Mouse (Mus musculus): ENCODE data around the gene Sdhc.

DNA sequence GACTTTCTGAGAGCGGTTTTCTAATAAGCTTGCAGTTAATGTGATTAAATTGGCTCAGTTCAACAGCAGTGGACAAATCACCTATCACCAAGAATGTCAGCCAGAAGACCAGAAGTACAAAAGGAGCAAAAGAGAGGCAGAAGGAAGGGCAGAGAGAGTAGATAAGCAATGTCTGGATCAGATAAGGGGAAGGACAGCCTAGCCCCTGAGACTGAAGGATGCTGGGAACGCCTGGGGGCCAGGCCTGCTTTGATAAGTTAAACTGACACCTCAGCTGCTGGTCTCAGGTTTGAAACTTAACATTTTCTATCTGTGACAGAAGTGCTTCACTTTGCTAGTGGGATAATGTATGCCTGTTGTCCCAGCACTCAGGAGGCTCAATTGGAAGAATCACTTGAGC lies 52.8 kb downstream of the Sdhc start:
- TF ChIP-seq POLR2A (IDR thresholded peaks at IDR 0.05; ENCODE audit: insufficient read length, low read depth), result no peak
- no peak for TF ChIP-seq E2F4 (IDR thresholded peaks at IDR 0.05; ENCODE audit: insufficient read depth)
- TF ChIP-seq POLR2AphosphoS2 (IDR thresholded peaks at IDR 0.05; ENCODE audit: insufficient read length, low read depth), result no peak
- TF ChIP-seq MYOD1 (IDR thresholded peaks at IDR 0.05; ENCODE audit: control insufficient read depth in 1 of 3, insufficient read length in 2 of 3, low read depth in 2 of 3), result no peak

All from myocyte (in vitro differentiated cells).